Mouse (Mus musculus) heart, embryonic 13.5 days (tissue): Measurements from ENCODE around the gene Fbxl19. TPM values are rescaled to one million over a fixed set of nuclear protein-coding genes. Genes with fewer than 3 reads are reported as not detected.
"Not testable (repeated sequence)": the region's sequence is repeated elsewhere in the genome, so short reads cannot be mapped to it uniquely, and the experiment has no call there.

Experiments
- ATAC-seq: fragments of 200-750 bp; cut with Nextera tagmentation; 2 replicates; pipeline ENCODE4 v1.8.0; 2017; ENCODE audit warnings: moderate TSS enrichment; ENCODE audit not compliant: insufficient number of reproducible peaks, low FRiP score, low TSS enrichment; ENCODE audit errors: extremely low read depth
- H3K27ac ChIP-seq: fragments of 300-500 bp; sonication (generic); replicated peaks from 2 replicates; pipeline ENCODE4 v1.5.1; 2015; ENCODE audit warnings: moderate library complexity, mild to moderate bottlenecking, inconsistent platforms
- H3K27me3 ChIP-seq: fragments of 300-500 bp; sonication (generic); replicated peaks from 2 replicates; pipeline ENCODE4 v1.6.1; 2015; ENCODE audit warnings: mild to moderate bottlenecking, inconsistent platforms
- H3K36me3 ChIP-seq: fragments of 300-500 bp; sonication (generic); 2 replicates; pipeline ENCODE4 v1.6.1; 2015; ENCODE audit warnings: mild to moderate bottlenecking, inconsistent platforms
- H3K4me1 ChIP-seq: fragments of 300-500 bp; sonication (generic); 2 replicates; pipeline ENCODE4 v1.6.1; 2015; ENCODE audit warnings: inconsistent platforms
- H3K4me2 ChIP-seq: fragments of 300-500 bp; sonication (generic); 2 replicates; pipeline ENCODE4 v1.6.1; 2015; ENCODE audit warnings: inconsistent platforms, mild to moderate bottlenecking, moderate library complexity
- H3K4me3 ChIP-seq: fragments of 300-500 bp; sonication (generic); 2 replicates; pipeline ENCODE4 v1.5.1; 2015; ENCODE audit warnings: moderate library complexity, mild to moderate bottlenecking, inconsistent platforms
- H3K9ac ChIP-seq: fragments of 300-500 bp; sonication (generic); 2 replicates; pipeline ENCODE4 v1.6.1; 2015; ENCODE audit warnings: inconsistent platforms, mild to moderate bottlenecking, moderate library complexity
- H3K9me3 ChIP-seq: fragments of 300-500 bp; sonication (generic); 2 replicates; pipeline ENCODE4 v1.6.1; 2016; ENCODE audit warnings: inconsistent platforms
- WGBS: fragments of 180-500 bp; shearing (Covaris S2); methylation state at CpG from one replicate; pipeline ENCODE4 v1.1.7; 2015; ENCODE audit warnings: mixed read lengths; 5-methylcytosine and 5-hydroxymethylcytosine counted together
- polyA plus RNA-seq: library from polyadenylated mRNA; unstranded; fragments of >200 nt; fragmentation: Nextera tagmentation; extraction: Ambion mirVana; gene quantifications from 2 replicates; pipeline ENCODE4 v1.2.1, GENCODE M21; 2015

Gene Fbxl19
- polyA plus RNA-seq, 1 experiment from 2014 or later, result 1.8 TPM

- Histone ChIP-seq H3K9me3 (no peaks in the 10 kb centered on the region), H3K36me3 (peaks cover 35% of the 10 kb centered on the region), H3K27ac (peak overlapping the region; percentile 80), H3K27me3 (no peaks in the 10 kb centered on the region), H3K4me3 (peak overlapping the region; percentile 64), H3K4me2 (peak overlapping the region; percentile 77), H3K4me1 (peaks cover 36% of the 10 kb centered on the region), H3K9ac (peak overlapping the region; percentile 92)
- 2% methylated on average over 27 of the region's 27 CpGs for WGBS
- ATAC-seq, result peak; percentile 31; the same call in 1 of the 2 replicates
Observed at GRCm38 (mm10) chr7:127770039-127770905, 25.9 kb downstream of the Fbxl19 start.

- WGBS, result 65% methylated on average over 5 of the region's 5 CpGs
- no peaks in the 10 kb centered on the region for H3K27me3 ChIP-seq
- H3K9me3 ChIP-seq, result no peaks in the 10 kb centered on the region
- peak overlapping the region; percentile 92 for H3K9ac ChIP-seq
- peaks cover 25% of the 10 kb centered on the region for H3K36me3 ChIP-seq
- H3K4me2 ChIP-seq, result peak overlapping the region; percentile 77
- no peak for ATAC-seq
- 0 out of 2 replicates have a peak overlapping the region, but pooled peaks have one; percentile 80 for H3K27ac ChIP-seq
- no peak overlapping the region for H3K4me3 ChIP-seq
- H3K4me1 ChIP-seq, result peaks cover 44% of the 10 kb centered on the region
Observed at GRCm38 (mm10) chr7:127771262-127771661, 26.9 kb downstream of the Fbxl19 start.

GRCm38 (mm10) chr7:127772080-127772479 lies 27.7 kb downstream of the Fbxl19 start:
- no peak overlapping the region for H3K9ac ChIP-seq
- peaks cover 17% of the 10 kb centered on the region for H3K36me3 ChIP-seq
- no peak overlapping the region for H3K4me2 ChIP-seq
- peaks cover 44% of the 10 kb centered on the region for H3K4me1 ChIP-seq
- H3K27me3 ChIP-seq, result no peaks in the 10 kb centered on the region
- no peak overlapping the region for H3K4me3 ChIP-seq
- ATAC-seq, result no peak
- no peak overlapping the region for H3K27ac ChIP-seq
- no peaks in the 10 kb centered on the region for H3K9me3 ChIP-seq
- 74% methylated on average over 3 of the region's 3 CpGs for WGBS

GRCm38 (mm10) chr7:127772557-127772956 lies 28.2 kb downstream of the Fbxl19 start:
- H3K4me1 ChIP-seq, result peaks cover 44% of the 10 kb centered on the region
- H3K4me2 ChIP-seq, result no peak overlapping the region
- no peak overlapping the region for H3K9ac ChIP-seq
- H3K4me3 ChIP-seq, result no peak overlapping the region
- ATAC-seq, result no peak
- 84% methylated on average over 1 of the region's 1 CpGs for WGBS
- H3K36me3 ChIP-seq, result peaks cover 12% of the 10 kb centered on the region
- no peak overlapping the region for H3K27ac ChIP-seq
- H3K27me3 ChIP-seq, result no peaks in the 10 kb centered on the region
- H3K9me3 ChIP-seq, result no peaks in the 10 kb centered on the region

GRCm38 (mm10) chr7:127773664-127774384 lies 29.5 kb downstream of the Fbxl19 start:
- peaks cover 44% of the 10 kb centered on the region for H3K4me1 ChIP-seq
- peaks cover 6% of the 10 kb centered on the region for H3K36me3 ChIP-seq
- 36% methylated on average over 9 of the region's 9 CpGs for WGBS
- H3K27ac ChIP-seq, result no peak overlapping the region
- H3K4me3 ChIP-seq, result no peak overlapping the region
- H3K4me2 ChIP-seq, result no peak overlapping the region
- ATAC-seq, result no peak
- no peaks in the 10 kb centered on the region for H3K9me3 ChIP-seq
- H3K27me3 ChIP-seq, result no peaks in the 10 kb centered on the region
- no peak overlapping the region for H3K9ac ChIP-seq

GRCm38 (mm10) chr7:127775837-127776236 lies 31.5 kb downstream of the Fbxl19 start:
- not testable (repeated sequence) for H3K27me3 ChIP-seq, H3K9me3 ChIP-seq, ATAC-seq
- peak overlapping the region; percentile 92 for H3K4me3 ChIP-seq
- H3K4me2 ChIP-seq, result peak overlapping the region; percentile 95
- peak overlapping the region; percentile 96 for H3K9ac ChIP-seq
- 73% methylated on average over 7 of the region's 7 CpGs for WGBS
- peak overlapping the region; percentile 99 for H3K27ac ChIP-seq
- peaks cover 26% of the 10 kb centered on the region for H3K36me3 ChIP-seq
- H3K4me1 ChIP-seq, result peaks cover 28% of the 10 kb centered on the region

GRCm38 (mm10) chr7:127776426-127776825 lies 32.1 kb downstream of the Fbxl19 start, which contains the start of gene Setd1a:
Gene Setd1a, plus strand, starts transcription at chr7:127776670.
- H3K9me3 ChIP-seq, result no peaks in the 10 kb centered on the region
- ATAC-seq, result peak; percentile 72
- WGBS, result under 1% methylated on average over 23 of the region's 23 CpGs
- peak within 1 kb of the TSS; percentile 92 for H3K4me3 ChIP-seq
- H3K27me3 ChIP-seq, result no peaks in the 10 kb centered on the region
- H3K27ac ChIP-seq, result peak within 1 kb of the TSS; percentile 99
- H3K4me1 ChIP-seq, result peaks cover 22% of the 10 kb centered on the region
- peaks cover 32% of the 10 kb centered on the region for H3K36me3 ChIP-seq
- peak within 1 kb of the TSS; percentile 95 for H3K4me2 ChIP-seq
- H3K9ac ChIP-seq, result peak within 1 kb of the TSS; percentile 96

- under 1% methylated on average over 61 of the region's 70 CpGs for WGBS
- no peaks in the 10 kb centered on the region for H3K9me3 ChIP-seq
- H3K4me1 ChIP-seq, result peaks cover 22% of the 10 kb centered on the region
- peak overlapping the region; percentile 95 for H3K4me2 ChIP-seq
- H3K27ac ChIP-seq, result peak overlapping the region; percentile 99
- peaks cover 38% of the 10 kb centered on the region for H3K36me3 ChIP-seq
- H3K9ac ChIP-seq, result peak overlapping the region; percentile 96
- peak overlapping the region; percentile 92 for H3K4me3 ChIP-seq
- no peaks in the 10 kb centered on the region for H3K27me3 ChIP-seq
- peak; percentile 82 for ATAC-seq
Observed at GRCm38 (mm10) chr7:127776878-127777473, 32.6 kb downstream of the Fbxl19 start.

- WGBS, result 3% methylated on average over 45 of the region's 66 CpGs
- Histone ChIP-seq H3K36me3 (peaks cover 44% of the 10 kb centered on the region), H3K9ac (peak overlapping the region; percentile 96), H3K4me1 (peaks cover 22% of the 10 kb centered on the region), H3K4me2 (peak overlapping the region; percentile 95), H3K4me3 (peak overlapping the region; percentile 92), H3K27me3 (no peaks in the 10 kb centered on the region), H3K27ac (peak overlapping the region; percentile 99), H3K9me3 (no peaks in the 10 kb centered on the region)
- peak; percentile 49 for ATAC-seq
Observed at GRCm38 (mm10) chr7:127777474-127778266, 33.3 kb downstream of the Fbxl19 start.

GRCm38 (mm10) chr7:127778350-127778749 lies 34.0 kb downstream of the Fbxl19 start:
- 73% methylated on average over 4 of the region's 4 CpGs for WGBS
- peaks cover 50% of the 10 kb centered on the region for H3K36me3 ChIP-seq
- H3K4me2 ChIP-seq, result peak overlapping the region; percentile 95
- H3K27me3 ChIP-seq, result no peaks in the 10 kb centered on the region
- peak overlapping the region; percentile 96 for H3K9ac ChIP-seq
- H3K4me1 ChIP-seq, result peaks cover 22% of the 10 kb centered on the region
- H3K4me3 ChIP-seq, result peak overlapping the region; percentile 92
- H3K27ac ChIP-seq, result no peak overlapping the region
- no peak for ATAC-seq
- H3K9me3 ChIP-seq, result no peaks in the 10 kb centered on the region
